Mouse (Mus musculus) erythroblast, embryonic 14.5 days (primary cell): ENCODE measurements at regions not wholly inside any gene's neighbourhood (a gene's known extent, or its start where the extent isn't known, plus 50 kb on each side); places are given as distances from the start of the nearest gene placed in this dataset.

Experiments used
- GATA1 ChIP-seq: IDR thresholded peaks from 2 replicates; pipeline ENCODE4 v1.6.1; 2012; ENCODE audit warnings: low read length, inconsistent platforms, mixed read lengths
- TAL1 ChIP-seq: IDR thresholded peaks from 3 replicates; pipeline ENCODE4 v1.6.1; 2012; ENCODE audit warnings: low read length, inconsistent platforms, mixed read lengths

- no peak for TF ChIP-seq GATA1
- no peak for TF ChIP-seq TAL1
Measured at GRCm38 (mm10) chr14:76223903-76224302, 113.2 kb downstream of the Nufip1 start.
